Mouse (Mus musculus) myocyte (in vitro differentiated cells): ENCODE measurements around the gene Cacna1g. TPM values are rescaled to one million over a fixed set of nuclear protein-coding genes. Genes with fewer than 3 reads are reported as not detected.

Experiments
- H3K27me3 ChIP-seq: one replicate; pipeline ENCODE4 v1.6.1; 2011; ENCODE audit not compliant: control insufficient read depth, insufficient read depth, insufficient read length
- H3K36me3 ChIP-seq: one replicate; pipeline ENCODE4 v1.6.1; 2011; ENCODE audit not compliant: control insufficient read depth, insufficient read depth
- H3K4me2 ChIP-seq: one replicate; pipeline ENCODE4 v1.6.1; 2011; ENCODE audit warnings: low read depth, control low read depth
- H3K4me3 ChIP-seq: one replicate; pipeline ENCODE4 v1.5.1; 2011; ENCODE audit warnings: mild to moderate bottlenecking, control low read depth, moderate library complexity
- H3K79me2 ChIP-seq: one replicate; pipeline ENCODE4 v1.6.1; 2011; ENCODE audit not compliant: control insufficient read depth, insufficient read depth
- H3ac ChIP-seq: one replicate; pipeline ENCODE4 v1.6.1; 2011; ENCODE audit not compliant: control insufficient read depth, insufficient read length
- CEBPB ChIP-seq: IDR thresholded peaks from 2 replicates; pipeline ENCODE4 v1.6.1; 2011; ENCODE audit warnings: mild to moderate bottlenecking, moderate library complexity; ENCODE audit not compliant: poor library complexity, insufficient read depth, severe bottlenecking
- E2F4 ChIP-seq: IDR thresholded peaks from one replicate; pipeline ENCODE4 v1.6.1; 2011; ENCODE audit warnings: mild to moderate bottlenecking, control low read depth, moderate library complexity; ENCODE audit not compliant: insufficient read depth
- MAX ChIP-seq: IDR thresholded peaks from one replicate; pipeline ENCODE4 v1.6.1; 2011; ENCODE audit warnings: low read depth, mild to moderate bottlenecking, control low read depth
- MYOD1 ChIP-seq, 3 experiments: IDR thresholded peaks; one replicate each; pipeline ENCODE4 v1.6.1; 2011; ENCODE audit warnings: control low read depth in 2 of 3, low read depth in 2 of 3, mild to moderate bottlenecking in 2 of 3, moderate library complexity in 1 of 3; ENCODE audit not compliant: insufficient read length in 2 of 3, control insufficient read depth in 1 of 3
- MYOG ChIP-seq, 3 experiments: IDR thresholded peaks; one replicate each; pipeline ENCODE4 v1.6.1; 2011; ENCODE audit warnings: control low read depth in 2 of 3, low read depth in 2 of 3, mild to moderate bottlenecking in 2 of 3; ENCODE audit not compliant: insufficient read length in 2 of 3, control insufficient read depth in 1 of 3, insufficient read depth in 1 of 3
- POLR2A ChIP-seq: IDR thresholded peaks from one replicate; pipeline ENCODE4 v1.6.1; 2011; ENCODE audit warnings: low read depth, mild to moderate bottlenecking, control low read depth, moderate library complexity; ENCODE audit not compliant: insufficient read length
- POLR2AphosphoS2 ChIP-seq: IDR thresholded peaks from one replicate; pipeline ENCODE4 v1.6.1; 2011; ENCODE audit warnings: low read depth, control low read depth; ENCODE audit not compliant: insufficient read length
- REST ChIP-seq: IDR thresholded peaks from one replicate; pipeline ENCODE4 v1.6.1; 2011; ENCODE audit warnings: mild to moderate bottlenecking, control low read depth, moderate library complexity; ENCODE audit not compliant: insufficient read depth, insufficient read length
- SRF ChIP-seq: IDR thresholded peaks from one replicate; pipeline ENCODE4 v1.6.1; 2011; ENCODE audit warnings: low read depth; ENCODE audit not compliant: control insufficient read depth, insufficient read length
- TCF12 ChIP-seq: IDR thresholded peaks from one replicate; pipeline ENCODE4 v1.6.1; 2011; ENCODE audit warnings: mild to moderate bottlenecking, control low read depth; ENCODE audit not compliant: poor library complexity, insufficient read depth, severe bottlenecking
- TCF3 ChIP-seq: IDR thresholded peaks from one replicate; pipeline ENCODE4 v1.6.1; 2011; ENCODE audit warnings: low read depth, control low read depth; ENCODE audit not compliant: insufficient read length
- USF1 ChIP-seq: IDR thresholded peaks from one replicate; pipeline ENCODE4 v1.6.1; 2011; ENCODE audit warnings: low read depth, mild to moderate bottlenecking, control low read depth, moderate library complexity
- polyA plus RNA-seq: library from polyadenylated mRNA; unstranded; fragments of >200 nt; fragmentation: generic; extraction: Trizol; gene quantifications from one replicate; pipeline ENCODE4 v1.2.1, GENCODE M21; 2012; ENCODE audit warnings: missing spikeins

Gene Cacna1g
- polyA plus RNA-seq, 1 experiment, result 0.05 TPM

DNA sequence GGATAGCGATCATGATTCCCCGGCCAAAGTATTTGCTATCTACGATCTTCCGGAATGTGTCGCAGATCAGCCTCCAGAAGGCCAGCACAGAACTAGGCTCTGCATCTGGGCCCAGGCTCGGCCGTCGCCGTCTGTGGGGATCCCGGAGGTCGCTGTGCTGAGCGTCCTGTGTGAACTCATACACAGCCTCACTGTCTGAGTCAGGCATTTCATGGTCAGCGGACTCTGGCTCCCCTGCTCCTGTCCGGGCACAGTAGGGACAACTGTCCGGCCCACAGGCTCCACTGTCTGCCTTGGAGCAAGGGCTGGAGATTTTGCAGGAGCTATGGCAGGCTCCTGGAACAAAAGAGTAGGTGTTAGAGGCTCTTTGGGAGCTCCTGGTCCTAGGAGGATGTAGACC lies 17.0 kb downstream of the Cacna1g start:
- Histone ChIP-seq H3K79me2 (no peaks in the 10 kb centered on the region), H3K36me3 (no peaks in the 10 kb centered on the region), H3K4me2 (no peak overlapping the region), H3ac (no peak overlapping the region), H3K4me3 (no peak overlapping the region), H3K27me3 (peaks cover 54% of the 10 kb centered on the region)
- TF ChIP-seq MAX (no peak), TCF3 (no peak), MYOG (IDR thresholded peaks at IDR 0.05; ENCODE audit: control insufficient read depth in 1 of 3, insufficient read depth in 1 of 3, insufficient read length in 2 of 3, low read depth in 2 of 3) (no peak), MYOD1 (IDR thresholded peaks at IDR 0.05; ENCODE audit: control insufficient read depth in 1 of 3, insufficient read length in 2 of 3, low read depth in 2 of 3) (no peak), E2F4 (no peak), POLR2AphosphoS2 (no peak), TCF12 (no peak), USF1 (no peak), SRF (no peak), CEBPB (no peak), POLR2A (no peak), REST (no peak)

DNA sequence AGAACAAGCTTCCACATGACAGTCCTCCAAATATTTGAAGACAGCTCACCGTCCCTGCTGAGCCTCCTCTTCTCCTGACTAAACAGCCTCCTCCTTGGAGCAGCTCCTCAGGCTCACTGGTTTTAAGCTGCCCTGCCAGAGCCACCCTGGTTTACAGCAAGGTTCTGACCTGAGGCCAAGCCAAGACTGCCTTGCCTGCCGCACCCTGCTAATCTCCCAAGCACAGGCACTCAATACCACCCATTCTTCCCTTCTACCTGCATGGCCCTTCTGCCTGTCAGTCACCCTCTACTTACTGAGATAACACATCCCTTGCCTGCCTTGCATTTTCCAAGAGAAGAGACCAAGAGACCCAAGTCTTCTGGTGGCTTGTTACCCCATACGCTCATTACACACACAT lies 17.7 kb downstream of the Cacna1g start:
- TF ChIP-seq MYOD1 (IDR thresholded peaks at IDR 0.05; ENCODE audit: control insufficient read depth in 1 of 3, insufficient read length in 2 of 3, low read depth in 2 of 3), result no peak
- TF ChIP-seq REST, result no peak
- no peak for TF ChIP-seq TCF12
- no peak for TF ChIP-seq TCF3
- no peak for TF ChIP-seq MYOG (IDR thresholded peaks at IDR 0.05; ENCODE audit: control insufficient read depth in 1 of 3, insufficient read depth in 1 of 3, insufficient read length in 2 of 3, low read depth in 2 of 3)
- no peak for TF ChIP-seq SRF

DNA sequence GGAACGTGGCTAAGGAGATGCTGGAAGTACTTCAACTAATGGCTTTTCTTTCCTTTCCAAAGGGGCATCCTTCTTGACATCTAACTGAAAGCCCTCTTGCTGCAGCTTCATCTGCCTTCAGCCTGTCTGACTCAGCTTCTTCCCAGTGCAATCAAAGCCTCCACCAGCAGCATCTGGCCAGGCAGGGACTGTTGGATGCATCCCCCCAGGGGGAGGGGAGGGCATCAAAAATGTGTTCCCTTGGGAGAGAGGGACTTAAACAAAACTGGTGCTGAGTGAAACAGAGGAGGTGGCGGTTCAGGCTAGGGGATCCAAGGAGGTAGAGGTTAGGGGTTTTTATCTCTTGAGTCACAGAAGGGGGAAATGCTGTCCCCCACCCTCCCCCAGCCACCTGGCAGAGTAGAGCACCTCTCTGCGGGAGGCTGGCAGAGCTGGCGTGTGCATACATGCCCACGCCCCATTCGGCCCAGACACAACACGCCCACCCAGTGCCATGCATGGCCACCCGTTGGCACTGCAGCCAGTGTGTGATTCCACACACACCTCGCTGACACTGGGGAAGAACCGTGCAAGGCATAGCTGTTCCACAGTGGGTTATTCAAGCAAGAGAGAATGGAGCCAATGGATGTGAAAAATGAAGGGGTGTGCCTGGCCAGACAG lies 18.7 kb downstream of the Cacna1g start:
- Histone ChIP-seq H3K27me3 (peaks cover 69% of the 10 kb centered on the region), H3K79me2 (no peaks in the 10 kb centered on the region), H3ac (no peak overlapping the region), H3K36me3 (no peaks in the 10 kb centered on the region), H3K4me2 (no peak overlapping the region), H3K4me3 (no peak overlapping the region)
- TF ChIP-seq REST, result no peak
- no peak for TF ChIP-seq MAX
- no peak for TF ChIP-seq TCF12
- no peak for TF ChIP-seq MYOG (IDR thresholded peaks at IDR 0.05; ENCODE audit: control insufficient read depth in 1 of 3, insufficient read depth in 1 of 3, insufficient read length in 2 of 3, low read depth in 2 of 3)
- no peak for TF ChIP-seq MYOD1 (IDR thresholded peaks at IDR 0.05; ENCODE audit: control insufficient read depth in 1 of 3, insufficient read length in 2 of 3, low read depth in 2 of 3)

More for the DNA sequence above, 17.7 kb downstream of the Cacna1g start:
- no peak overlapping the region for H3ac ChIP-seq
- H3K79me2 ChIP-seq, result no peaks in the 10 kb centered on the region
- H3K36me3 ChIP-seq, result no peaks in the 10 kb centered on the region
- H3K27me3 ChIP-seq, result peaks cover 59% of the 10 kb centered on the region
- no peak overlapping the region for H3K4me2 ChIP-seq
- no peak overlapping the region for H3K4me3 ChIP-seq

DNA sequence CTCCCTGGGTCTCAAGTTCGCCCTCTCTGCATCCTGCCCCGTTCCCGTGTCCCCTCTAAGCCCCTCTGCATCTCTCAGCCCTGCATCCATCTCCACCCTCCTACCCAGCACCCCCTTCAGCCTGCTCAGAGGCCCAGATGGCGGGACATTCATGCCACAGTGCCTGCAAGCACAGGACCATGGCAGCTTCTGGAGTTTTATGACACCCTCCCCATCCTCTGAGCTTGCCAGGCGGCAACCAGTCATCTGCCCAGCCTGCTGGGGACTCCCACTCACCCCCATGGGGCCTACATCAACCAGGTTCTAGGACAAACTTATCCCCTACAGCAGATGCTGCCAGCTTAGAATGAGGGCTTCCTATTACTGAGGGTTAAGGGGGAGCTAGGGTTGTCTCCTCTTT lies 19.2 kb downstream of the Cacna1g start:
- H3K27me3 ChIP-seq, result peaks cover 74% of the 10 kb centered on the region
- no peak overlapping the region for H3K4me3 ChIP-seq
- no peak overlapping the region for H3ac ChIP-seq
- no peaks in the 10 kb centered on the region for H3K79me2 ChIP-seq
- H3K4me2 ChIP-seq, result no peak overlapping the region
- no peaks in the 10 kb centered on the region for H3K36me3 ChIP-seq
- TF ChIP-seq USF1, result no peak
- TF ChIP-seq E2F4, result no peak
- TF ChIP-seq SRF, result no peak
- TF ChIP-seq MAX, result no peak
- TF ChIP-seq MYOD1 (IDR thresholded peaks at IDR 0.05; ENCODE audit: control insufficient read depth in 1 of 3, insufficient read length in 2 of 3, low read depth in 2 of 3), result no peak
- TF ChIP-seq MYOG (IDR thresholded peaks at IDR 0.05; ENCODE audit: control insufficient read depth in 1 of 3, insufficient read depth in 1 of 3, insufficient read length in 2 of 3, low read depth in 2 of 3), result no peak
- TF ChIP-seq TCF3, result no peak
- TF ChIP-seq TCF12, result no peak
- no peak for TF ChIP-seq CEBPB
- TF ChIP-seq REST, result no peak
- TF ChIP-seq POLR2AphosphoS2, result no peak
- TF ChIP-seq POLR2A, result no peak
